Mouse (Mus musculus) kidney, adult 2 months (tissue): ENCODE results near the gene Chd8. TPM values are rescaled to one million over a fixed set of nuclear protein-coding genes. Genes with fewer than 3 reads are reported as not detected.
A peak's percentile ranks its signal among the peaks of the same experiment; 100 is the strongest.

ENCODE experiments used
- DNase-seq: peaks from one replicate; pipeline ENCODE4 v3.0.0; 2021
- H3K27ac ChIP-seq: fragments of 200-500 bp; 2 replicates; pipeline ENCODE4 v1.5.1; 2012; ENCODE audit warnings: low read depth, low read length, control low read depth, inconsistent platforms; ENCODE audit not compliant: insufficient read depth
- H3K27me3 ChIP-seq: fragments of 200-500 bp; replicated peaks from 2 replicates; pipeline ENCODE4 v1.6.1; 2012; ENCODE audit warnings: mild to moderate bottlenecking, moderate library complexity, low read length, inconsistent platforms; ENCODE audit not compliant: control insufficient read depth, insufficient read depth
- H3K36me3 ChIP-seq: fragments of 200-500 bp; 2 replicates; pipeline ENCODE4 v1.6.1; 2012; ENCODE audit warnings: mild to moderate bottlenecking, moderate library complexity, low read length, inconsistent platforms; ENCODE audit not compliant: control insufficient read depth, insufficient read depth
- H3K4me1 ChIP-seq: fragments of 200-500 bp; 2 replicates; pipeline ENCODE4 v1.6.1; 2011; ENCODE audit warnings: low read length; ENCODE audit not compliant: control insufficient read depth, insufficient read depth
- H3K4me3 ChIP-seq: fragments of 200-500 bp; 2 replicates; pipeline ENCODE4 v1.5.1; 2011; ENCODE audit warnings: mild to moderate bottlenecking, low read depth, low read length, control low read depth; ENCODE audit not compliant: insufficient read depth
- CTCF ChIP-seq: fragments of 200-500 bp; conservative IDR thresholded peaks from 2 replicates; pipeline ENCODE4 v1.5.1; 2011; ENCODE audit warnings: low read depth, mild to moderate bottlenecking, control low read depth, low read length, moderate library complexity, mixed read lengths; ENCODE audit not compliant: insufficient read depth, insufficient read length
- POLR2A ChIP-seq: fragments of 200-500 bp; IDR thresholded peaks from one replicate; pipeline ENCODE4 v1.6.1; 2011; ENCODE audit warnings: low read depth, low read length, control low read depth
- WGBS: fragments of 180-500 bp; shearing (Covaris S2); methylation state at CpG from one replicate; pipeline ENCODE4 v1.1.7; 2018; 5-methylcytosine and 5-hydroxymethylcytosine counted together
- polyA plus RNA-seq: library from polyadenylated mRNA; depleted of rRNA; stranded (reverse); fragments of >200 nt; gene quantifications from 2 replicates; pipeline ENCODE4 v1.2.3, GENCODE M21; 2012

The Chd8 gene
- polyA plus RNA-seq, 1 experiment = 20.6 TPM

DNA sequence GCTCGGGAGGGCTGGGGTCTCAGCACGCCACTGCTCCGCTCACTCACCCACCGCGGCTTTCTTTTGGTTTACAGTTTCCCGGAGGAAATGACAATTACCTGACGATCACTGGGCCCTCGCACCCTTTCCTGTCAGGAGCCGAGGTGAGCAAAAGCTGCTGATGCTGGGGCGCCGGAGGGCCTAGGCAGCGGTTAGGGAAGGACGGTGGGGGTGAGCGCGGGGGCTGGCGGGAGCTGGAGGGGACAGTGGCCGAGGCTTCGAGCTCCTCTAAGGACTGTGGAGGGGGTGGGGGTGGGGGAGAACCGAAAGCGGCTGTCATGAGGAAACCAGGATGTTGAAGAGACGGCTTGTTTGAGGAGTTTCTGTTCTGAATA lies 22.2 kb upstream of the Chd8 start:
- Histone ChIP-seq H3K27me3 (no peaks in the 10 kb centered on the region), H3K27ac (peak overlapping the region; percentile 25; the same call in 1 of the 2 replicates), H3K36me3 (no peaks in the 10 kb centered on the region), H3K4me1 (0 out of 2 replicates have a peak, but pooled peaks cover 2% of the 10 kb centered on the region), H3K4me3 (peak overlapping the region; percentile 87)
- DNase-seq = no peak
- TF ChIP-seq CTCF (no peak), POLR2A (no peak)
- under 1% methylated on average over 21 of the region's 21 CpGs for WGBS

GRCm38 (mm10) chr14:52278932-52279746 lies 21.6 kb upstream of the Chd8 start, which contains the start of the genes Tox4 and Rab2b:
Gene Tox4, plus strand, starts transcription at chr14:52279146.
Gene Rab2b, minus strand, starts transcription at chr14:52279545.
- Histone ChIP-seq H3K27ac (peak within 1 kb of the TSS; percentile 49; the same call in 1 of the 2 replicates), H3K36me3 (no peaks in the 10 kb centered on the region), H3K4me3 (peak within 1 kb of the TSS; percentile 87), H3K27me3 (no peaks in the 10 kb centered on the region), H3K4me1 (0 out of 2 replicates have a peak, but pooled peaks cover 2% of the 10 kb centered on the region)
- WGBS = under 1% methylated on average over 66 of the region's 66 CpGs
- TF ChIP-seq CTCF (peak; percentile 97; the same call in 1 of the 2 replicates), POLR2A (peak; percentile 60)
- peak; percentile 99 for DNase-seq

- no peaks in the 10 kb centered on the region for H3K36me3 ChIP-seq
- WGBS = 92% methylated on average over 4 of the region's 4 CpGs
These were observed 19.6 kb upstream of the Chd8 start for GRCm38 (mm10) chr14:52277210-52277609.

DNA sequence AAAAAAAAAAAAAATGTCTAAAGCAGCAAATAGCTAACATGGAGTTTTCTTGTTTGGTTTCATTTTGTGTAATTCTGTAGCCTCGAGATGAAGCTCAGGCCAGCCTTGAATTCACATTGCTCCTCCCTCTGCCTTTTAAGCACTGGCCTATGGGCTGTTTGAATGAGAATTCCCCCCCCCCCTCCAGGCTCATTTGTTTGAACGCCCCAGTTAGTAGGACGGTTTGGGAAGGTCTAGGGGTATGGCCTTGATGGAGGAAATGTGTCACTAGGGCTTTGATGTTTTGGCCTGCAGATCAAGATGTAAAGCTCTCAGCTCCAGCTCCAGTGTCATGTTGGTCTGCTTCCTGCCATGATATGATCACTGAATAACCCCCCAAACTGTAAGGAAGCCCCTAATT lies 15.2 kb upstream of the Chd8 start:
- H3K4me1 ChIP-seq = no peaks in the 10 kb centered on the region
- DNase-seq = no peak
- no peak overlapping the region for H3K4me3 ChIP-seq
- H3K27ac ChIP-seq = no peak overlapping the region
- TF ChIP-seq CTCF (no peak), POLR2A (no peak)
- 64% methylated on average over 3 of the region's 3 CpGs for WGBS
- no peaks in the 10 kb centered on the region for H3K36me3 ChIP-seq
- no peaks in the 10 kb centered on the region for H3K27me3 ChIP-seq

More at GRCm38 (mm10) chr14:52277210-52277609, 19.6 kb upstream of the Chd8 start:
- no peak for DNase-seq
- TF ChIP-seq POLR2A (no peak), CTCF (no peak)
- H3K4me3 ChIP-seq = no peak overlapping the region
- 0 out of 2 replicates have a peak, but pooled peaks cover 2% of the 10 kb centered on the region for H3K4me1 ChIP-seq
- no peaks in the 10 kb centered on the region for H3K27me3 ChIP-seq
- H3K27ac ChIP-seq = no peak overlapping the region

DNA sequence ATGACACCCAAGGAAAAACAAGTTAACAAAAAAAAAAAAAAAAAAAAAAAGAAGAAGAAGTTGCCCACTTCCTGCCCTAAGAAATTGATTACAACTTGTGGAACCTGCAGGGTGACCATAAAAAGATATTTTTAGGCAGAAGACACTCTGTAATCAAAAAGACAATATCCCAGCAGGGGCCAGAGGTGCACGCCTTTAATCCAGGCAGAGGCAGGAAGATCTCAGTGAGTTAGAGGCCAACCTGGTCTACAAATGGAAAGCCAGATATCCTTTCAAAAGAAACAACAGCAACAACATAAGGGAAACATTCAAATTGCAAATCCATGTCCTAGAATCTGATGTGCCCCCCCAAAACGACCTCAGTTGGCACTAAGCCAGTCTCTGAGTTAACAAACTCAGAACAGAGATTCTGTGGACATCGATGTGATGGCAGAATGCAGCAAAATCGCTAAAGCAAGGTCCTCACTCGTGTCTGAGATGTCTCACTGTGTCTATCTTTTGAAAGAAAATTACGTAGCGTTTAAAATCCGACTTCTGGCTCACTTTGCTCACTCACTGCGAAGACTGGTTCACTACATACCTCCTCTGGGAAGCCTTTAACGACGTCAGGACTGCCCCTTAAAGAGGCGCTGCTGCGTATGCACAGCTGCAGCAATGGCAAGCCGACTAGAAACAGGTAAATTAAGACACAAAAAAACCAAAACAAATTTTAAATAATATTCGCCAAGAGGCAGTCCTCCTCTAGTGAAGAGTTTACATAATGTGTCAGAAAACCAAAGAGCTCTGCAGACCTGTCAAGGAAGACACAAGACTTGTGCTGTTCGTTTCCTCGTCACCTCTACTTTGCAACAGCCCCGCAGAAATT lies 1.0 kb downstream of the Chd8 start:
- TF ChIP-seq POLR2A (no peak), CTCF (no peak)
- no peaks in the 10 kb centered on the region for H3K27me3 ChIP-seq
- H3K27ac ChIP-seq = peak overlapping the region; percentile 28
- H3K4me3 ChIP-seq = peak overlapping the region; percentile 88
- 6% methylated on average over 18 of the region's 18 CpGs for WGBS
- no peaks in the 10 kb centered on the region for H3K36me3 ChIP-seq
- peak; percentile 33 for DNase-seq
- peaks cover 8% of the 10 kb centered on the region for H3K4me1 ChIP-seq

- WGBS = 76% methylated on average over 4 of the region's 4 CpGs
- no peaks in the 10 kb centered on the region for H3K36me3 ChIP-seq
- no peak for TF ChIP-seq POLR2A
- no peak for TF ChIP-seq CTCF
- no peak for DNase-seq
- no peak overlapping the region for H3K27ac ChIP-seq
- H3K4me3 ChIP-seq = no peak overlapping the region
- peaks cover 6% of the 10 kb centered on the region; the same call in 1 of the 2 replicates for H3K4me1 ChIP-seq
- no peaks in the 10 kb centered on the region for H3K27me3 ChIP-seq
These were observed 11.5 kb downstream of the Chd8 start for GRCm38 (mm10) chr14:52246129-52246528.
